Mouse (Mus musculus) spleen, postnatal 36 days (tissue): ENCODE measurements at regions not wholly inside any gene's neighbourhood (a gene's known extent, or its start where the extent isn't known, plus 50 kb on each side); places are given as distances from the start of the nearest gene placed in this dataset.

Source experiments
- DNase-seq, 2 experiments: peaks; one replicate each; pipeline ENCODE4 v3.0.0; 2022; ENCODE audit warnings: low spot score in 2 of 2, mixed read lengths in 1 of 2

DNA sequence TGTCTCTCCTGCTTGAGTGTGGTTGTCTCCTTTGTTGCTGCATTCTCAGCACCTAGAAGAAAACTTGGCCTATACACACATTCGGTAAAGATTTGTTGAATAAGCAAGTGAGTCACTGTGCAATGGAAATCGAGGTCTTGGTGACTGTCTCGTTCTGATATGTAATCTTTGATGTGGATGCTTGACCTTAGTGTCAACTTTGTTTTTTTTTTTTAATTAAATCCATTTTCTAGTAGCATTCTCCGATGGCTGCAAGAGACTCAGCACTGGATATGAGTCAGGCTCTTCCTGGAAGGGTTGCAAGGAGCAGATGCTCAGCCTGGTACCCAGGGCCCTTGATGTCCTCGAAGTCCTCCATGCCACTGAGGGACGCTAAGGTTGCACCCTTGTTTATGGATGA is 50.9 kb upstream of the Ampd3 start:
- no peak for DNase-seq
